Mouse (Mus musculus): ENCODE results near the gene Pik3r2. TPM values are rescaled to one million over a fixed set of nuclear protein-coding genes. Genes with fewer than 3 reads are reported as not detected.

Pik3r2 gene
- total and polyA plus RNA-seq, 2 experiments from 2014 or later = 32.5 to 36.6 TPM

DNA sequence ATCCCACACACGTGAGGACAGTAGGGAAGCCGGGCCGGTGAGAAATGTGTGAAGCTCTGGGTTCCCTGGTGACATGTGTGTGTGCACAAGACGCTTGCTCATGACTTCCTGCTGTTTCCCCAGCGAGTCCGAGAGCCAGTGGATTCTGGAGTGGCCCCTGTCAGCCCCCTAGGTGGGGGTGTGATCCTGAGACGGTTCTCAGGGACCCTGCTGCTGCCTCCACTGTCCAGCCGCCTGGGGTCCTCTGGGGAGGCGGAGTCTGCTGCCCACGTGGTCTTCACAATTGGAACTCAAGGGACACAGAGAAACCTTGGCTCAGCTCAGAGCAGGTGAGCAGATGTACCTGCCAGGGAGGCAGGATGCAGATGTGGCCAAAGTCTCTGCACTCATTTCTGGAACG lies 49.8 kb downstream of the Pik3r2 start:
- Histone ChIP-seq H3K4me3 (ENCODE audit: low read depth, low read length) (no peak overlapping the region), H3K36me3 (replicated peaks; ENCODE audit: control insufficient read depth, insufficient read depth, low read length) (no peaks in the 10 kb centered on the region), H3K9ac (replicated peaks; ENCODE audit: low read depth, low read length) (no peak overlapping the region), H3K27me3 (ENCODE audit: control insufficient read depth, insufficient read depth, low read length) (peaks cover 51% of the 10 kb centered on the region), H3K4me2 (ENCODE audit: low read depth, low read length) (no peak overlapping the region), H3K27ac (ENCODE audit: low read depth) (no peak overlapping the region), H3K4me1 (ENCODE audit: control insufficient read depth, insufficient read depth) (no peaks in the 10 kb centered on the region), H3K9me3 (replicated peaks; ENCODE audit: control insufficient read depth, low read length) (no peaks in the 10 kb centered on the region)
- no peak for TF ChIP-seq CTCF (IDR thresholded peaks at IDR 0.05; ENCODE audit: low read depth)
- TF ChIP-seq EP300 (IDR thresholded peaks at IDR 0.05; ENCODE audit: low read depth) = no peak
- 41% methylated on average over 11 of the region's 11 CpGs for WGBS
- DNase-seq (ENCODE audit: low spot score) (no peak), ATAC-seq (ENCODE audit: insufficient read depth, low read depth) (no peak)

- H3K4me3 ChIP-seq (ENCODE audit: low read depth, low read length) = no peak overlapping the region
- no peaks in the 10 kb centered on the region for H3K36me3 ChIP-seq (replicated peaks; ENCODE audit: control insufficient read depth, insufficient read depth, low read length)
- H3K9ac ChIP-seq (replicated peaks; ENCODE audit: low read depth, low read length) = no peak overlapping the region
- peaks cover 46% of the 10 kb centered on the region for H3K27me3 ChIP-seq (ENCODE audit: control insufficient read depth, insufficient read depth, low read length)
- H3K4me1 ChIP-seq (ENCODE audit: control insufficient read depth, insufficient read depth) = no peaks in the 10 kb centered on the region
- H3K4me2 ChIP-seq (ENCODE audit: low read depth, low read length) = no peak overlapping the region
- TF ChIP-seq CTCF (IDR thresholded peaks at IDR 0.05; ENCODE audit: low read depth) = no peak
- no peak for TF ChIP-seq EP300 (IDR thresholded peaks at IDR 0.05; ENCODE audit: low read depth)
- WGBS = 21% methylated on average over 14 of the region's 14 CpGs
- H3K9me3 ChIP-seq (replicated peaks; ENCODE audit: control insufficient read depth, low read length) = no peaks in the 10 kb centered on the region
- no peak overlapping the region for H3K27ac ChIP-seq (ENCODE audit: low read depth)
- DNase-seq (ENCODE audit: low spot score) (peak; percentile 46), ATAC-seq (ENCODE audit: insufficient read depth, low read depth) (no peak)
Observed at GRCm38 (mm10) chr8:70725792-70726447, 50.6 kb downstream of the Pik3r2 start.

- peaks cover 34% of the 10 kb centered on the region for H3K27me3 ChIP-seq (ENCODE audit: control insufficient read depth, insufficient read depth, low read length)
- no peak for ATAC-seq (ENCODE audit: insufficient read depth, low read depth)
- no peak overlapping the region for H3K27ac ChIP-seq (ENCODE audit: low read depth)
- H3K9me3 ChIP-seq (replicated peaks; ENCODE audit: control insufficient read depth, low read length) = no peaks in the 10 kb centered on the region
- H3K4me3 ChIP-seq (ENCODE audit: low read depth, low read length) = no peak overlapping the region
- WGBS = 67% methylated on average over 12 of the region's 12 CpGs
- H3K4me2 ChIP-seq (ENCODE audit: low read depth, low read length) = no peak overlapping the region
- no peaks in the 10 kb centered on the region for H3K36me3 ChIP-seq (replicated peaks; ENCODE audit: control insufficient read depth, insufficient read depth, low read length)
- no peaks in the 10 kb centered on the region for H3K4me1 ChIP-seq (ENCODE audit: control insufficient read depth, insufficient read depth)
- H3K9ac ChIP-seq (replicated peaks; ENCODE audit: low read depth, low read length) = no peak overlapping the region
- TF ChIP-seq CTCF (IDR thresholded peaks at IDR 0.05; ENCODE audit: low read depth) (no peak), EP300 (IDR thresholded peaks at IDR 0.05; ENCODE audit: low read depth) (no peak)
- DNase-seq (ENCODE audit: low spot score) = no peak
Observed at GRCm38 (mm10) chr8:70724216-70724615, 52.3 kb downstream of the Pik3r2 start.

DNA sequence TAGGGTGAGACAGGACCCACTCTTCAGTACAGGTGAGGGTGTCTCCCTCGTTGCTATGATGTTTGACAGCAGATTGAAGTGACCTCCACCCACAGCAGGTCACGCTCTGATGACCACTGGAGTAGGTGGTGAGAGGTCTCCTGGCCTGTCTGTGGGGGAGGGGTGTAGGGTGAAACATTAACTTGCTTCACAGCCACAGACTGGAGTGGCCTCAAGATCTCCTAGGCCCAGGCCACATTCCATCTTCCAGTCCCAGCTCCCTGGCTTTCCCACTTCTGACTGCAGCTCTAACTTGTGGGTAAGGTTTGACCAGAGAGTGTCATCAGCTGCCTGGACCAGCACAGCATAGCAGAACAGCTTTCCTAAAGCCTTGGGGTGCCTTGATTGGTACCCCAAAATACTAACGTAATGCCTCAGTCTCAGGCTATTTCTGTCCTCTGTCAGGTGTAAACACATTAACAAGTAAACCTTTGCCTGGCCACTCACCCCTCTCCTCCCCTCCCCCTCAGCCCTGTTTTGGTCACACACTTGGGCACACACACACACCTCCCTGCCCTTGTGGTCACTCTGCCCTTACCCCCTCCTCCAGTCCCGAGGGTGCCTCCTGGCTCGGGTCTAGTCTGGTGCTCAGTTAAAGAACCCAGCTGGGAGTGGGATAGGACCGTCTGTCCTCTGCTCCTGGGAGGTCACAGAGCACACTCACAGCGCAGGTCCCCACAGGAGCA lies 52.9 kb downstream of the Pik3r2 start, which contains the start of gene Pde4c:
TSS of gene Pde4c (plus strand) at position 235 of the 725 bp plus-strand sequence.
- WGBS = 52% methylated on average over 7 of the region's 7 CpGs

DNA sequence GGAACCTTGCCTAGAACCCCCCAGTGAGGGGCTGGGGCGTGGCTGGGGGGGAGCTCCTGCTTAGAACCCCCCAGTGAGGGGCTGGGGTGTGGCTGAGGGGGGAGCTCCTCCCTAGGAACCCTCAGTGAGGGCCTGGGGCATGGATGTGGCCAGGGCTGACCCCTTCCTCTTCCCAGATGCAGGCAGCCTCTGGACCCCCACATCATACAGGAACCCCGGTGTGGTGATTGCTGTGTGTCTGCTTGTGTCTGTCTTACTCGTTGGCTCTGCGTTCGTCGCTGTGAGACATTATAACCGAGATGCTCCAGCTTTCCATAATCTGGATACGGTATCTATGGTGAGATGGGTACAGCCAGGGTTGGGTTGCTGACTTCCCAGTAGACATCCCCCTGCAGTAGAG lies 54.9 kb downstream of the Pik3r2 start:
- H3K27me3 ChIP-seq (ENCODE audit: control insufficient read depth, insufficient read depth, low read length) = peaks cover 14% of the 10 kb centered on the region; the same call in 1 of the 2 replicates
- ATAC-seq (ENCODE audit: insufficient read depth, low read depth) (no peak), DNase-seq (ENCODE audit: low spot score) (no peak)
- no peaks in the 10 kb centered on the region for H3K9me3 ChIP-seq (replicated peaks; ENCODE audit: control insufficient read depth, low read length)
- no peak for TF ChIP-seq CTCF (IDR thresholded peaks at IDR 0.05; ENCODE audit: low read depth)
- TF ChIP-seq EP300 (IDR thresholded peaks at IDR 0.05; ENCODE audit: low read depth) = no peak
- no peak overlapping the region for H3K4me3 ChIP-seq (ENCODE audit: low read depth, low read length)
- no peak overlapping the region for H3K27ac ChIP-seq (ENCODE audit: low read depth)
- 78% methylated on average over 8 of the region's 8 CpGs for WGBS
- H3K36me3 ChIP-seq (replicated peaks; ENCODE audit: control insufficient read depth, insufficient read depth, low read length) = no peaks in the 10 kb centered on the region
- H3K4me1 ChIP-seq (ENCODE audit: control insufficient read depth, insufficient read depth) = no peaks in the 10 kb centered on the region
- H3K9ac ChIP-seq (replicated peaks; ENCODE audit: low read depth, low read length) = no peak overlapping the region
- H3K4me2 ChIP-seq (ENCODE audit: low read depth, low read length) = no peak overlapping the region

More for the DNA sequence above, 52.9 kb downstream of the Pik3r2 start, which contains the start of gene Pde4c:
- TF ChIP-seq CTCF (IDR thresholded peaks at IDR 0.05; ENCODE audit: low read depth) = no peak
- no peak for TF ChIP-seq EP300 (IDR thresholded peaks at IDR 0.05; ENCODE audit: low read depth)
- no peak within 1 kb of the TSS for H3K4me3 ChIP-seq (ENCODE audit: low read depth, low read length)
- peaks cover 29% of the 10 kb centered on the region for H3K27me3 ChIP-seq (ENCODE audit: control insufficient read depth, insufficient read depth, low read length)
- no peak within 1 kb of the TSS for H3K4me2 ChIP-seq (ENCODE audit: low read depth, low read length)
- no peaks in the 10 kb centered on the region for H3K36me3 ChIP-seq (replicated peaks; ENCODE audit: control insufficient read depth, insufficient read depth, low read length)
- H3K4me1 ChIP-seq (ENCODE audit: control insufficient read depth, insufficient read depth) = no peaks in the 10 kb centered on the region
- no peak within 1 kb of the TSS for H3K27ac ChIP-seq (ENCODE audit: low read depth)
- H3K9me3 ChIP-seq (replicated peaks; ENCODE audit: control insufficient read depth, low read length) = no peaks in the 10 kb centered on the region
- ATAC-seq (ENCODE audit: insufficient read depth, low read depth) (no peak), DNase-seq (ENCODE audit: low spot score) (no peak)
- H3K9ac ChIP-seq (replicated peaks; ENCODE audit: low read depth, low read length) = no peak within 1 kb of the TSS

Measured in heart, postnatal 0 days (tissue).